Mouse (Mus musculus): ENCODE results near the gene Scn8a. TPM values are rescaled to one million over a fixed set of nuclear protein-coding genes. Genes with fewer than 3 reads are reported as not detected.
"Not testable (repeated sequence)": the region's sequence is repeated elsewhere in the genome, so short reads cannot be mapped to it uniquely, and the experiment has no call there.

Gene Scn8a
- total RNA-seq (2014; rRNA removed) = 31.3 and 37.7 TPM in 2 replicates
- 14.1 and 22.4 TPM in 2 replicates for polyA plus RNA-seq (2015; fragmentation: Nextera tagmentation; extraction: Ambion mirVana)

GRCm38 (mm10) chr15:100869558-100869957 is at the start of gene Scn8a:
TSS of gene Scn8a (plus strand) at chr15:100869858.
- no peaks in the 10 kb centered on the region for H3K9me3 ChIP-seq (ENCODE audit: low read length)
- peak within 1 kb of the TSS; percentile 91 for H3K9ac ChIP-seq (replicated peaks; ENCODE audit: low read length, poor library complexity, severe bottlenecking)
- WGBS = 55% methylated on average over 7 of the region's 7 CpGs
- ATAC-seq (ENCODE audit: low FRiP score) (no peak), DNase-seq (ENCODE audit: low spot score) (no peak)
- H3K27me3 ChIP-seq (ENCODE audit: insufficient read depth, low read length) = no peaks in the 10 kb centered on the region
- H3K4me1 ChIP-seq (ENCODE audit: insufficient read depth, low read length) = 0 out of 2 replicates have a peak, but pooled peaks cover 3% of the 10 kb centered on the region
- peak within 1 kb of the TSS; percentile 84 for H3K4me3 ChIP-seq (ENCODE audit: low read depth, low read length)
- TF ChIP-seq CTCF (IDR thresholded peaks at IDR 0.05) = no peak
- no peaks in the 10 kb centered on the region for H3K36me3 ChIP-seq (ENCODE audit: insufficient read depth, low read length)
- peak within 1 kb of the TSS; percentile 85 for H3K27ac ChIP-seq (ENCODE audit: low read depth, low read length)
- peak within 1 kb of the TSS; percentile 82 for H3K4me2 ChIP-seq (ENCODE audit: low read depth, low read length, poor library complexity, severe bottlenecking)

DNA sequence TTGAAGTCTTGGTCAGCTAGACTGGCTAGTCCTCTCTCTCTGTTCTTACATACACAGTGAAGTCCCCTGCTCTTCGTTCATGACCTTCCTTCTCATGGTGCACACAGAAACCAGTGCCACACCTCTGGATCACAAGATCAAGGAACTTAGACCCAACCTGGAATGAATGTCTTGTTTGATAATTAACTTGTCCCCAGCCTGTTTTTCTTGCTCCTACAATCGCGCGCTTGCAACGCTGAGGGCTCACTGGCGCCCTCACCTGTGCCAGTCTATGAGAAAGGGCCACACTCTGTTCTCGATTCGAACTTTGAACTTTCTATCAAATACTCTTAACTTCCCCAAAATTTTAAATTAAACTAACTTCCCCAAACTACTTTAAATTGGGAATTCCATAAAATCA is 47.8 kb upstream of the Scn8a start:
- 0 out of 2 replicates have a peak, but pooled peaks cover 2% of the 10 kb centered on the region for H3K4me1 ChIP-seq (ENCODE audit: insufficient read depth, low read length)
- H3K9me3 ChIP-seq (ENCODE audit: low read length) = no peaks in the 10 kb centered on the region
- H3K27ac ChIP-seq (ENCODE audit: low read depth, low read length) = no peak overlapping the region
- H3K27me3 ChIP-seq (ENCODE audit: insufficient read depth, low read length) = no peaks in the 10 kb centered on the region
- no peak overlapping the region for H3K9ac ChIP-seq (replicated peaks; ENCODE audit: low read length, poor library complexity, severe bottlenecking)
- 60% methylated on average over 8 of the region's 8 CpGs for WGBS
- DNase-seq (ENCODE audit: low spot score) = no peak
- no peak for ATAC-seq (ENCODE audit: low FRiP score)
- no peak overlapping the region for H3K4me2 ChIP-seq (ENCODE audit: low read depth, low read length, poor library complexity, severe bottlenecking)
- H3K4me3 ChIP-seq (ENCODE audit: low read depth, low read length) = no peak overlapping the region
- TF ChIP-seq CTCF (IDR thresholded peaks at IDR 0.05) = no peak
- peaks cover 11% of the 10 kb centered on the region; the same call in 1 of the 2 replicates for H3K36me3 ChIP-seq (ENCODE audit: insufficient read depth, low read length)

GRCm38 (mm10) chr15:100822370-100822769 is 47.3 kb upstream of the Scn8a start:
- H3K4me3 ChIP-seq (ENCODE audit: low read depth, low read length); H3K27ac ChIP-seq (ENCODE audit: low read depth, low read length); H3K27me3 ChIP-seq (ENCODE audit: insufficient read depth, low read length); H3K9me3 ChIP-seq (ENCODE audit: low read length); ATAC-seq (ENCODE audit: low FRiP score); H3K4me1 ChIP-seq (ENCODE audit: insufficient read depth, low read length); DNase-seq (ENCODE audit: low spot score); H3K36me3 ChIP-seq (ENCODE audit: insufficient read depth, low read length); H3K9ac ChIP-seq (replicated peaks; ENCODE audit: low read length, poor library complexity, severe bottlenecking); H3K4me2 ChIP-seq (ENCODE audit: low read depth, low read length, poor library complexity, severe bottlenecking): not testable (repeated sequence)
- WGBS = 69% methylated on average over 4 of the region's 4 CpGs

DNA sequence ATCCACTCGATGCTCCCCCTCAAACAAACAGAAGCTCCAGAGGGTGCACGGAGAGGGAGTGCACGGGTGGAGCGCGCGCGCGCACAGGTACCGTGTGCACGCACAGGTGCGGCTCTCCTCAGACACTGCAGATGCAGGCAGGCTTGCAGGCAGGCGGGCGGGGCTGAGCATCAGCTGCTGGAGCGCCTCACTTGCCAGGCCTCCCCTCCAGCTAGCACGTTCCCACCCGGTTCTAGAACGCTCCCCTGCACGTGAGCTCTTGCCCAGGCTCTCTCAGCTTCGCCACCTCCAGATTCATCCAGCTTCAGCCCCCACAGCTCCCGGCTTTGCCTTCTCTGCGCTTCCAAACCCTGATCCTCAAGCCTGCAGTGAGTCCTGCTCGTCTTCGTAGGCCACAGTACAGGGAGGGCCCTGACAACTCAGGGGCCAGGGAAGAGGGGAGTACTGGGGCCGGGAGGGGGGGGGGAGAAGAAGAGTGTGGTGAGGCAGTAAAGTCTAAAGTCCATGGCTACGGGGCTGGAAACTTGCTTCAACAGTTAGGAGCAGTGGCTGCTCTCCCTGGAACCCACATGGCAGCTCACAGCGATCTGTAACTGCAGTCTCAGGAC is 44.3 kb upstream of the Scn8a start:
- Histone ChIP-seq H3K36me3 (ENCODE audit: insufficient read depth, low read length) (no peaks in the 10 kb centered on the region), H3K4me2 (ENCODE audit: low read depth, low read length, poor library complexity, severe bottlenecking) (peak overlapping the region; percentile 57), H3K9ac (replicated peaks; ENCODE audit: low read length, poor library complexity, severe bottlenecking) (peak overlapping the region; percentile 40), H3K27ac (ENCODE audit: low read depth, low read length) (no peak overlapping the region), H3K27me3 (ENCODE audit: insufficient read depth, low read length) (no peaks in the 10 kb centered on the region), H3K4me1 (ENCODE audit: insufficient read depth, low read length) (0 out of 2 replicates have a peak, but pooled peaks cover 2% of the 10 kb centered on the region), H3K4me3 (ENCODE audit: low read depth, low read length) (peak overlapping the region; percentile 29), H3K9me3 (ENCODE audit: low read length) (no peaks in the 10 kb centered on the region)
- no peak for TF ChIP-seq CTCF (IDR thresholded peaks at IDR 0.05)
- WGBS = 13% methylated on average over 25 of the region's 26 CpGs
- DNase-seq (ENCODE audit: low spot score) = peak; percentile 40
- peak; percentile 66; the same call in 1 of the 2 replicates for ATAC-seq (ENCODE audit: low FRiP score)

DNA sequence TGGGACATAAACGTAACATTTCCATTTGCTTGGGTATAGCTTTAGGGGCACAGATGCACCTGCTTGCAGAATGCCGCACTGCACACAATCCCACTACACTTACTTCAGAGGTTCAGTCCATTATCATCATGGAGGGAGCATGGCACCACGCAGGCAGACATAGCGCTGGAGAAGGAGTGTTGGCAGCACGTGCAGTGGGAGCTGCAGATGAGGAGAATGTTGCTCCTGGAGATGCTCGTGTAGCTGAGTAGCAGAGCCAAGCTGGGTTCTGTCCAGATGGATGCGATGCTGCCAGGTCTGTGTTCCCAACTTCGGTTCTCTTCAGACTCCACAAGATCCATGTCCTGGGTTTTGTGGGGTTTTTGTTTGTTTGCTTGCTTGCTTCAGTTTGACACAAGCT is 43.6 kb upstream of the Scn8a start:
- Histone ChIP-seq H3K9ac (replicated peaks; ENCODE audit: low read length, poor library complexity, severe bottlenecking) (no peak overlapping the region), H3K9me3 (ENCODE audit: low read length) (no peaks in the 10 kb centered on the region), H3K4me3 (ENCODE audit: low read depth, low read length) (no peak overlapping the region), H3K4me2 (ENCODE audit: low read depth, low read length, poor library complexity, severe bottlenecking) (no peak overlapping the region), H3K27ac (ENCODE audit: low read depth, low read length) (no peak overlapping the region), H3K4me1 (ENCODE audit: insufficient read depth, low read length) (0 out of 2 replicates have a peak, but pooled peaks cover 2% of the 10 kb centered on the region), H3K36me3 (ENCODE audit: insufficient read depth, low read length) (no peaks in the 10 kb centered on the region), H3K27me3 (ENCODE audit: insufficient read depth, low read length) (no peaks in the 10 kb centered on the region)
- ATAC-seq (ENCODE audit: low FRiP score) (no peak), DNase-seq (ENCODE audit: low spot score) (no peak)
- no peak for TF ChIP-seq CTCF (IDR thresholded peaks at IDR 0.05)
- WGBS = 74% methylated on average over 8 of the region's 8 CpGs

GRCm38 (mm10) chr15:100829775-100830174 is 39.9 kb upstream of the Scn8a start:
- Histone ChIP-seq H3K4me3 (ENCODE audit: low read depth, low read length) (no peak overlapping the region), H3K9me3 (ENCODE audit: low read length) (no peaks in the 10 kb centered on the region), H3K4me2 (ENCODE audit: low read depth, low read length, poor library complexity, severe bottlenecking) (no peak overlapping the region), H3K36me3 (ENCODE audit: insufficient read depth, low read length) (no peaks in the 10 kb centered on the region), H3K27ac (ENCODE audit: low read depth, low read length) (no peak overlapping the region), H3K4me1 (ENCODE audit: insufficient read depth, low read length) (0 out of 2 replicates have a peak, but pooled peaks cover 2% of the 10 kb centered on the region), H3K9ac (replicated peaks; ENCODE audit: low read length, poor library complexity, severe bottlenecking) (no peak overlapping the region), H3K27me3 (ENCODE audit: insufficient read depth, low read length) (no peaks in the 10 kb centered on the region)
- 89% methylated on average over 9 of the region's 9 CpGs for WGBS
- DNase-seq (ENCODE audit: low spot score) (no peak), ATAC-seq (ENCODE audit: low FRiP score) (no peak)
- no peak for TF ChIP-seq CTCF (IDR thresholded peaks at IDR 0.05)

Data from midbrain, postnatal 0 days (tissue).